Mouse (Mus musculus): Measurements from ENCODE around the gene Plagl2. TPM values are rescaled to one million over a fixed set of nuclear protein-coding genes. Genes with fewer than 3 reads are reported as not detected.
"Not testable (repeated sequence)": the region's sequence is repeated elsewhere in the genome, so short reads cannot be mapped to it uniquely, and the experiment has no call there.

Gene Plagl2
- polyA plus RNA-seq (2021): 10.0 TPM

DNA sequence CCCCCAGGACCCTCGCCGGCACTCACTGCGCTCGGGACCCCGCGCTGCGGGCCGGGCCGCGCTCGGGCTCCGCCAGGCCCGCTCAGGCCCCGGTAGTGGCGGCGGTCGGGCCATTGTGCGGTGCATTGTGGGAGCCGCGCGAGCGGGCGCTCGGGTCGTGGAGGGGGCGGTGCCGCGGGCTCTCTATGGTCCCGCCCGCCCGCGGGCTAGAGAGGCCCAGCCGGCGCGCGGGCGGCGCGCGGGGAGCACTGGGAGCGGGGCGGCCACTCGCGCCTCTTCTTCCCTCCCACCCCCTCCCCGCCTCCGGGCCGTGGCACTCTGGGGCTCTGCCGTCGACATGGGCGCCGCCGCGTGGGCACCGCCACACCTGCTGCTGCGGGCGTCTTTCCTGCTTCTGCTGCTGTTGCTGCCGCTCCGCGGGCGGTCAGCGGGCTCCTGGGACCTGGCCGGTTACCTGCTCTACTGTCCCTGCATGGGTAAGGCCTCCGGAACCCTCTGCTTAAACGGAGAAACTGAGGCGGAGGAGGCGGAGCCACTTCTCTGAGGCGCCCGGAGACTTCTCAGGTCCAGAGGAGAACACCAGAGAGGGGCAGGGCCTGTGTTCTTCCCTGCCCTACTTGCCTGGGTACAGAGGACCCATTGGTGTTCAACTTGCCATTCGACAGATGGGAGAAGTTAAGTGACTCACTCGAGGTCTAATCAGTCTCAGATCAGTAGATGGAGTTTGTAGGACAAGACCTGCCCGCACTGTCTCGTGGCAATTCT lies at the start of gene Plagl2, which contains the start of gene Pofut1:
Gene Plagl2 (minus strand): TSS at position 177 of the 765 bp plus-strand sequence.
Gene Pofut1 (plus strand): TSS at position 284 of the 765 bp plus-strand sequence.
- ATAC-seq (peak; percentile 87), DNase-seq (ENCODE audit: low read depth, low spot score) (peak; percentile 15)
- ChIA-PET CTCF (no interaction called here), POLR2A (interaction anchor here (0.7 kb wide), 1 partner anchor 272 kb away, joined by 7 read pairs; no protein-coding TSS in a partner anchor)
- no peak for TF ChIP-seq CTCF (IDR thresholded peaks at IDR 0.05)
- no peaks in the 10 kb centered on the region for H3K27me3 ChIP-seq
- in situ Hi-C loops (cut with MboI; ENCODE audit: low pct_unique_long_range_greater_than_20kb): no loop called here

DNA sequence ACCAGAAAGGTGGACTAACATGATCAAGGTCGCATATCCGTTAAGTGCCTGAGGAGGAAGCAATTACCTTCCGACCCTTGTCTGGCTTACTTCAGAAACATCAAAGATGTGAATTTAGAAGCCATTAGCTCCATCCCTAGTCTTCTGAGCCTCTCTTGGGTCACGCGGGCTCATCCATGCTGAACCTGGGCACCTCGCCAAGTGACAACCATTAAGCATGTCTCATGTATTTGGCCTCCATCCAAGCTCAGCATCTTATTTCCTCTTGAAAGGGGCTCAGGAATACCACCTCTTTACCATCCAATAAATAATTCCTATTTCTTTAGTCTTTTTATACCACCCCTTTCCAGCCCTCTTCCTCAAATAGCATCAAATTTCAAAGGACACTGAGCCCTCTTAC lies 46.6 kb upstream of the Plagl2 start:
- DNase-seq (ENCODE audit: low read depth, low spot score): peak; percentile 42
- in situ Hi-C loops (cut with MboI; ENCODE audit: low pct_unique_long_range_greater_than_20kb): no loop called here
- no peaks in the 10 kb centered on the region for H3K27me3 ChIP-seq
- POLR2A ChIA-PET: interaction anchor here (0.5 kb wide), 1 partner anchor 67 kb away, joined by 3 read pairs; no protein-coding TSS in a partner anchor
- CTCF ChIA-PET: no interaction called here
- no peak for TF ChIP-seq CTCF (IDR thresholded peaks at IDR 0.05)
- ATAC-seq: no peak

DNA sequence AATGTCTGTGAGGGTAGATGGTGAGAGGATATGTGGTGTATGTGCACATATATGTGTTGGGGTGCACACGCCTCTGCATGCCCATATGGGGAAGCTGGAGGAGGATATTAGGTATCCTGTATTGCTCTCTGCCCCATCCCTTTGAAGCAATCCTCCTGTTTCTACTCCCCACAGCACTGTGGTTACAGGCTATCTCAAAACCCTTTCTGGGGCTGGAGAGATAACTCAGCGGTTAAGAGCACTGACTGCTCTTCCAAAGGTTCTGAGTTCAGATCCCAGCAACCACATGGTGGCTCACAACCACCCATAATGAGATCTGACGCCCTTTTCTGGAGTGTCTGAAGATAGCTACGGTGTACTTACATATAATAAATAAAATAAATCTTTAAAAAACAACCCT lies 45.3 kb upstream of the Plagl2 start:
- no peak for ATAC-seq
- TF ChIP-seq CTCF (IDR thresholded peaks at IDR 0.05): no peak
- CTCF ChIA-PET: interaction anchor here (1.6 kb wide), 1 partner anchor 32 kb away, joined by 5 read pairs; no protein-coding TSS in a partner anchor
- H3K27me3 ChIP-seq: no peaks in the 10 kb centered on the region
- POLR2A ChIA-PET: no interaction called here
- DNase-seq (ENCODE audit: low read depth, low spot score): no peak
- in situ Hi-C loops (cut with MboI; ENCODE audit: low pct_unique_long_range_greater_than_20kb): no loop called here

DNA sequence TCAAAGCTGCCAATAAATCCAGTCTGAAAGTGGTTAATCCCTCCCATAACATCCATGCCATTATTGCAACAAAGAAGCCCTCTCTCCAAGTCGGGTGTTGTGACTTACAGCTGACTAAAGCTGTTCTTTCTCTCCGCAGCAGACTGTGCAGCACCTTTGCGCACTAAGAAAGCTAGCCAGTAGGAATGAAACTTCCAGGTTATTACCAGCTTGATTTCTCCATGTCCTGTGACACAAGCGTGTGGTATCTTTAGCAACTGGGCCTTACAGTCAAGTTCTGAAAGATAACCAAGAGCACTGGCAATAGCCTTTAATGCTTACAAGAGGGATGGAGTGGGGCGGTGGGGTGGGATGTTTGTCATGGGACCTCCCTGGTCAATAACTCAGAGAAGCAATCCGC lies 42.7 kb upstream of the Plagl2 start:
- ChIA-PET CTCF (interaction anchor here (0.9 to 1.3 kb wide), 2 partner anchors 10 to 45 kb away, joined by 3 read pairs; no protein-coding TSS in a partner anchor), POLR2A (interaction anchor here (0.6 kb wide), 1 partner anchor 55 kb away, joined by 3 read pairs; no protein-coding TSS in a partner anchor)
- no peaks in the 10 kb centered on the region for H3K27me3 ChIP-seq
- TF ChIP-seq CTCF (IDR thresholded peaks at IDR 0.05): no peak
- no peak for DNase-seq (ENCODE audit: low read depth, low spot score)
- no peak for ATAC-seq
- in situ Hi-C loops (cut with MboI; ENCODE audit: low pct_unique_long_range_greater_than_20kb): no loop called here

DNA sequence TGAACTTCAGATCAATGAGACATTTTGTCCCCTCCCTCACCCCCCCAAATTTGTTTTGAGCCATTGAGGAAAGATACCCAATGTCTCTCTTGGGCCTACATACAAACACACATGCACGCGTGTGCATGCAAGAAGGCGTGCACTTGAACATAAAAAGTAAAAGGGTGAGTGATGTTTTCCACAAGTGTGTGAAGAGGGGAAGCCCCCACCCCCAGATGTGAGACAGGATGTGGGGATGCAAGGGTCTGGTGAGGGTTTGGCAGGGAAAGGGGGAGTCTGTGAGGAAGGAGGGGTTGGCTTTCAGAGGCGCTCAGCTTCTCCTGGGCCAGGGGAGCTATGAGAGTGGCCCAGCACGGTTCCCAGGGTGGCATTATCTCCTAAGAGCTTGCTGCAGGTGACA lies 37.1 kb upstream of the Plagl2 start:
- ATAC-seq (no peak), DNase-seq (ENCODE audit: low read depth, low spot score) (no peak)
- CTCF ChIA-PET: no interaction called here
- POLR2A ChIA-PET: no interaction called here
- no peaks in the 10 kb centered on the region for H3K27me3 ChIP-seq
- in situ Hi-C loops (cut with MboI; ENCODE audit: low pct_unique_long_range_greater_than_20kb): no loop called here
- TF ChIP-seq CTCF (IDR thresholded peaks at IDR 0.05): no peak

DNA sequence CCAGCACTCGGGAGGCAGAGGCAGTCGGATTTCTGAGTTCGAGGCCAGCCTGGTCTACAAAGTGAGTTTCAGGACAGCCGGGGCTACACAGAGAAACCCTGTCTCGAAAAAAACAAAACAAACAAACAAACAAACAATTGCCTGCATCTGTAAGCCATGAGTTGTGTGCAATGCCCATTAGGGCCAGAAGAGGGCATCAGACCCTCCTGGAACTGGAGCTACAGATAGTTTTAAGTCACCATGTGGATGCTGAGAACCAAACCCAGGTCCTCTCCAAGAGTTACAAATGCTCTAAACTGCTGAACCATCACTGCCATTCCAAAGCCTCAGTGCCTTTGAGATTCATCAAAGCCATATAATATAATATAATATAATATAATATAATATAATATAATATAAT lies 35.6 kb upstream of the Plagl2 start:
- CTCF ChIA-PET: interaction anchor here (1.0 kb wide), 1 partner anchor 29 kb away, joined by 3 read pairs; no protein-coding TSS in a partner anchor
- DNase-seq (ENCODE audit: low read depth, low spot score); POLR2A ChIA-PET; in situ Hi-C loops (cut with MboI; ENCODE audit: low pct_unique_long_range_greater_than_20kb); H3K27me3 ChIP-seq; ATAC-seq: not testable (repeated sequence)

DNA sequence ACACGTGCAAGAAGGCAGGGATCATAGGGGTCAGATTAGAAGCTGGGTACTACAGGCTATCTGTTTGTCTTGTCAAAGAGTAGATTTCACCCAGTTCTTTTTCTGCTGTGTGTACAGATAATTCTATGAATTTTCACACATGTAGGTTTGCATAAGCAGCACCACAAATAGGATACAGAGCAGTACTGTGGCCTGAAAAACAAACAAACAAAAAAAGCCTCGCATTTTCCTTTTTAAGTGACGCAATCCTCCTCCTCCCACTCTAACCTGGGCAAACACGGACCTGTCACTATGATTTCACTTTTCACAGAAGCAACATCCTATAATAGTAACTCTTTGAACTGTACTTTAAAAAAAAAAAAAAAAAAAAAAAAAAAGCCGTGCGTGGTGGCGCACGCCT lies 35.2 kb upstream of the Plagl2 start:
- DNase-seq (ENCODE audit: low read depth, low spot score) (no peak), ATAC-seq (no peak)
- CTCF ChIA-PET: no interaction called here
- no peak for TF ChIP-seq CTCF (IDR thresholded peaks at IDR 0.05)
- in situ Hi-C loops (cut with MboI; ENCODE audit: low pct_unique_long_range_greater_than_20kb): no loop called here
- POLR2A ChIA-PET: no interaction called here
- H3K27me3 ChIP-seq: no peaks in the 10 kb centered on the region

DNA sequence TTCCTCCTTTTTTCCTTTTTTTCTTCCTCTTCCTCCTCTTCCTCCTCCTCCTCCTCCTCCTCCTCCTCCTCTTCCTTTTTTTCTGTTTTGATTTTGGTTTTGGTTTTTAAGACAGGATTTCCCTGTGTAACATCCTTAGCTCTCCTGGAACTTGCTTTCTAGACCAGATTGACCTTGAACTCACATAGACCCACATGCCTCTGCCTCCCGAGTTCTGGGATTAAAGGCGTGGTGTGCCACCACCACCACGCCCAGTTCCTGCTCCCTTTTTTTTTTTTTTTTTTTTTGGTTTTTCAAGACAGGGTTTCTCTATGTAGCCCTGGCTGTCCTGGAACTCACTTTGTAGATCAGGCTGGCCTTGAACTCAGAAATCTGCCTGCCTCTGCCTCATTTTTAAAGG lies 34.4 kb upstream of the Plagl2 start:
- in situ Hi-C loops (cut with MboI; ENCODE audit: low pct_unique_long_range_greater_than_20kb); ATAC-seq; CTCF ChIA-PET; POLR2A ChIA-PET; H3K27me3 ChIP-seq; DNase-seq (ENCODE audit: low read depth, low spot score): not testable (repeated sequence)

DNA sequence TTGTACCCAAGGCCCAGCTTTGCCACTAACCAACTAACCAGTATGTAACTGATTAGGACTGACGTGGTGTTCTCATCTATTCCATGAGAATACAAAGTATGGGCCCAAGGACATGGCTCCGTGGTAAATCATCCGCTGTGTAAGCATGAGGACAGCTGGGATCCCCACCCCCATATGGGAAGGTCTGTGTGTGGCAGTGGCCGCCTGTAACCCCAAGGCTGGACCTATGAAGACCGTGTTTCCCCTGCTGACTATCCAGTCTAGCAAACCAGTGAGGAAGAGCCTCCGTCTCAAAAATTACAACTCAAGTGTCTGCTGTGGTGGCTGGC lies 33.7 kb upstream of the Plagl2 start:
- H3K27me3 ChIP-seq: no peaks in the 10 kb centered on the region
- CTCF ChIA-PET: no interaction called here
- POLR2A ChIA-PET: interaction anchor here (1.1 kb wide), 1 partner anchor 106 kb away, joined by 3 read pairs; no protein-coding TSS in a partner anchor
- DNase-seq (ENCODE audit: low read depth, low spot score) (no peak), ATAC-seq (no peak)
- no peak for TF ChIP-seq CTCF (IDR thresholded peaks at IDR 0.05)
- in situ Hi-C loops (cut with MboI; ENCODE audit: low pct_unique_long_range_greater_than_20kb): no loop called here

DNA sequence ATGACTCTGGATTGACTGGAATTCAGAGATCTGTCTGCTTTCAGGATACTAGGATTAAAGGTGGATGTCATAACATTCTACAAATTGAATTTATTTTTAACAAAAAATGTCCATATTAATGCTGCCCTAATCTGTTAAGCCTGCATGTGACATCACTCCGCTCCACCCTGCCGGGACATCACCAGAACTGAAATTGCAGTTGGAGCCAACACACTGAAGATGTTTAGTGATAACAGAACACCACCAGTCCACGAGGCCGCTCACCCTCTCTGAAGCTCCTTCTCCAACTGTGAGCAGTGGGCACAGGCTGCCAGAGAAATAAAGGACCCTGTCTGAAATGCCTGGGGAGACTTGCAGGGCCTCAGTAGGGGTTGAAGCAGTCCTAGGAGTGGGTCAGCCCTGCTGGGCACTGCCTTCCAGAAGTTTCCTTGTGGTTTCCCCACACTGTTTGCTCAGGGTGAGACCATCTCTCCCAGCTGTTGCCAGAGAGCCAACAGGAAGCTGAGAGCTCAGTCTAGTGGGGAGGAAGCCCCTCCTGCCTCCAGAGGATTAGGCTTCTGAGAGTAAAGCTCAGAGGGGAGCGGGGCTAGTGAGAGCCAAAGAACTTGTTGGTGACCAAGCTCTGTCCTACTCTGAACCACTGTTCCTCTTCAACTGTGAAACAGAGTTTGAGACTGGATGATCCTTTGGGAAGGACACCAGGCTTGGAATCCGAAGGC lies 33.1 kb upstream of the Plagl2 start:
- ATAC-seq; CTCF ChIA-PET; H3K27me3 ChIP-seq; in situ Hi-C loops (cut with MboI; ENCODE audit: low pct_unique_long_range_greater_than_20kb); DNase-seq (ENCODE audit: low read depth, low spot score): not testable (repeated sequence)
- POLR2A ChIA-PET: interaction anchor here (1.1 kb wide), 1 partner anchor 106 kb away, joined by 3 read pairs; no protein-coding TSS in a partner anchor

DNA sequence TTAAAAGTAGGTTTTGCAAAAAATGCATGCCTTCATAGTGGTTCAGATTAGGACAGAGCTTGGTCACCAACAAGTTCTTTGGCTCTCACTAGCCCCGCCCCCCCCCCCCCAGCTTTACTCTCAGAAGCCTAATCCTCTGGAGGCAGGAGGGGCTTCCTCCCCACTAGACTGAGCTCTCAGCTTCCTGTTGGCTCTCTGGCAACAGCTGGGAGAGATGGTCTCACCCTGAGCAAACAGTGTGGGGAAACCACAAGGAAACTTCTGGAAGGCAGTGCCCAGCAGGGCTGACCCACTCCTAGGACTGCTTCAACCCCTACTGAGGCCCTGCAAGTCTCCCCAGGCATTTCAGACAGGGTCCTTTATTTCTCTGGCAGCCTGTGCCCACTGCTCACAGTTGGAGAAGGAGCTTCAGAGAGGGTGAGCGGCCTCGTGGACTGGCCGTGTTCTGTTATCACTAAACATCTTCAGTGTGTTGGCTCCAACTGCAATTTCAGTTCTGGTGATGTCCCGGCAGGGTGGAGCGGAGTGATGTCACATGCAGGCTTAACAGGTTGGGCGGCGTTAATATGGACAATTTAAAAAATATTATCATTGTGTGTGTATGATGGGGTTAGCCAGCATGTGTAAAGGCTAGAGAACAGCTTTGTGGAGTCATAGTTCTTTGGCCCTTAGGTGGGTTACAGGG lies 29.1 kb upstream of the Plagl2 start:
- POLR2A ChIA-PET: not testable (repeated sequence)

More for the DNA sequence above, 29.1 kb upstream of the Plagl2 start:
- in situ Hi-C loops (cut with MboI; ENCODE audit: low pct_unique_long_range_greater_than_20kb); ATAC-seq; H3K27me3 ChIP-seq; DNase-seq (ENCODE audit: low read depth, low spot score): not testable (repeated sequence)
- CTCF ChIA-PET: interaction anchor here (1.4 kb wide), 1 partner anchor 123 kb away, joined by 4 read pairs; no protein-coding TSS in a partner anchor
